Mouse (Mus musculus) ES-E14 (cell line): ENCODE measurements around the gene Slc10a7. TPM values are rescaled to one million over a fixed set of nuclear protein-coding genes. Genes with fewer than 3 reads are reported as not detected.

Experiments used
- DNase-seq: peaks from one replicate; pipeline ENCODE4 v3.0.0-alpha.2; 2013; ENCODE audit warnings: low read depth, low spot score
- H3K27ac ChIP-seq: 2 replicates; pipeline ENCODE4 v1.5.1; 2012; ENCODE audit warnings: low read depth, mild to moderate bottlenecking, low read length, moderate library complexity, mixed read lengths; ENCODE audit not compliant: poor library complexity, insufficient read depth, severe bottlenecking
- H3K36me3 ChIP-seq: 2 replicates; pipeline ENCODE4 v1.6.1; 2012; ENCODE audit warnings: mild to moderate bottlenecking, low read length, moderate library complexity, mixed read lengths; ENCODE audit not compliant: control insufficient read depth, poor library complexity, insufficient read depth, severe bottlenecking
- H3K4me1 ChIP-seq, 2 experiments: fragments of 150-350 bp in 1 of 2; sonication (generic) in 1 of 2; 2 replicates each; pipeline ENCODE4 v1.6.1; 2012; ENCODE audit warnings: low read length in 2 of 2, mild to moderate bottlenecking in 1 of 2, mixed read lengths in 1 of 2; ENCODE audit not compliant: control insufficient read depth in 2 of 2, insufficient read depth in 2 of 2, poor library complexity in 1 of 2
- H3K4me3 ChIP-seq, 2 experiments: fragments of 150-350 bp in 1 of 2; sonication (generic) in 1 of 2; 2 replicates each; pipeline ENCODE4 v1.5.1; 2012; ENCODE audit warnings: low read length in 2 of 2, low read depth in 1 of 2, mild to moderate bottlenecking in 1 of 2, mixed read lengths in 1 of 2; ENCODE audit not compliant: insufficient read depth in 1 of 2, poor library complexity in 1 of 2, severe bottlenecking in 1 of 2
- H3K9ac ChIP-seq: 2 replicates; pipeline ENCODE4 v1.6.1; 2012; ENCODE audit warnings: low read depth, mild to moderate bottlenecking, low read length, mixed read lengths; ENCODE audit not compliant: poor library complexity, insufficient read depth, severe bottlenecking
- H3K9me3 ChIP-seq: fragments of 150-350 bp; sonication (generic); 2 replicates; pipeline ENCODE4 v1.6.1; 2012; ENCODE audit warnings: low read depth, mild to moderate bottlenecking, low read length; ENCODE audit not compliant: control insufficient read depth, insufficient read depth
- CHD2 ChIP-seq: IDR thresholded peaks from 2 replicates; pipeline ENCODE4 v1.6.1; 2014; ENCODE audit warnings: mild to moderate bottlenecking, low read depth, low read length, inconsistent platforms
- HCFC1 ChIP-seq: IDR thresholded peaks from 2 replicates; pipeline ENCODE4 v1.6.1; 2012; ENCODE audit warnings: low read length, inconsistent platforms, borderline replicate concordance; ENCODE audit not compliant: insufficient read depth
- MAFK ChIP-seq: IDR thresholded peaks from 2 replicates; pipeline ENCODE4 v1.6.1; 2014; ENCODE audit warnings: mild to moderate bottlenecking, low read depth, low read length, inconsistent platforms; ENCODE audit not compliant: insufficient read depth
- ZC3H11A ChIP-seq: IDR thresholded peaks from 2 replicates; pipeline ENCODE4 v1.6.1; 2012; ENCODE audit warnings: low read depth, mild to moderate bottlenecking, inconsistent platforms, low read length, borderline replicate concordance
- ZNF384 ChIP-seq: IDR thresholded peaks from 2 replicates; pipeline ENCODE4 v1.6.1; 2012; ENCODE audit warnings: low read depth, low read length, inconsistent platforms
- in situ Hi-C, 2 experiments: fragments of 600-800 bp; cut with MboI; formaldehyde crosslinking; loops; one replicate each; pipeline ENCODE4 v1.15.1; 2025; ENCODE audit warnings: low sequenced_read_pairs in 2 of 2, inconsistent platforms in 1 of 2; ENCODE audit not compliant: unreplicated experiment in 2 of 2
- total RNA-seq: library from RNA; depleted of rRNA; stranded (reverse); fragments of 300-350 nt; gene quantifications from 2 replicates; pipeline ENCODE4 v1.2.3, GENCODE M21; 2012

Slc10a7 gene
- total RNA-seq, 1 experiment: 30.5 TPM

- TF ChIP-seq ZNF384: no peak
- TF ChIP-seq HCFC1: no peak
- TF ChIP-seq ZC3H11A: no peak
- TF ChIP-seq MAFK: no peak
- TF ChIP-seq CHD2: no peak
- in situ Hi-C loops: no loop called here
Measured at GRCm38 (mm10) chr8:78574207-78574606, 65.1 kb downstream of the Slc10a7 start.

DNA sequence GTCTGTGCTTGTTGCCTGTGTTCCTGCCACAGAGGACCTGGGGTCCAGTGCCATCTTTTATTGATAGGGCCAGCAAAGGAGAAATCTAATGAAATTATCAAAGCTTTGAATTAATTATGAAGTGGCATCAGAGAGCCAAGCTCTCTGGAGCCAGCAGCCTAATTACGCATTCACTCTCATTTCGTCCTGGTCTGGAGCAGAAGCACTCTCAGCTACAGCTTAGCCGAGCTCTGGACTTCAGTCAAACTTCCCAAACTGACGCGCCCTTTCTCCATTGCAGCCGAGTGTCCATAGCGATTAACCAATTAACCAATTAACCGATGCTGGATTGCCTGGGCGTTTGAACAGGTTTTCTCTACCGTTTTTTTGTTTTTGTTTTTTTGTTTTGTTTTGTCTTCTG lies 68.4 kb downstream of the Slc10a7 start:
- Histone ChIP-seq H3K9me3 (no peaks in the 10 kb centered on the region), H3K27ac (no peak overlapping the region), H3K4me3 (no peak overlapping the region), H3K9ac (no peak overlapping the region), H3K4me1 (peaks cover 3 to 7% of the 10 kb centered on the region in 2 experiments; a peak in 2 of 4 replicates), H3K36me3 (peaks cover 7% of the 10 kb centered on the region; the same call in 1 of the 2 replicates)
- in situ Hi-C loops: no loop called here
- no peak for DNase-seq
- TF ChIP-seq HCFC1 (no peak), ZNF384 (no peak), ZC3H11A (no peak), CHD2 (no peak), MAFK (no peak)

More at GRCm38 (mm10) chr8:78574207-78574606, 65.1 kb downstream of the Slc10a7 start:
- Histone ChIP-seq H3K4me3 (no peak overlapping the region), H3K9ac (no peak overlapping the region), H3K4me1 (peaks cover 3 to 7% of the 10 kb centered on the region in 2 experiments; a peak in 2 of 4 replicates), H3K27ac (no peak overlapping the region), H3K9me3 (no peaks in the 10 kb centered on the region), H3K36me3 (peaks cover 7% of the 10 kb centered on the region; the same call in 1 of the 2 replicates)
- no peak for DNase-seq

DNA sequence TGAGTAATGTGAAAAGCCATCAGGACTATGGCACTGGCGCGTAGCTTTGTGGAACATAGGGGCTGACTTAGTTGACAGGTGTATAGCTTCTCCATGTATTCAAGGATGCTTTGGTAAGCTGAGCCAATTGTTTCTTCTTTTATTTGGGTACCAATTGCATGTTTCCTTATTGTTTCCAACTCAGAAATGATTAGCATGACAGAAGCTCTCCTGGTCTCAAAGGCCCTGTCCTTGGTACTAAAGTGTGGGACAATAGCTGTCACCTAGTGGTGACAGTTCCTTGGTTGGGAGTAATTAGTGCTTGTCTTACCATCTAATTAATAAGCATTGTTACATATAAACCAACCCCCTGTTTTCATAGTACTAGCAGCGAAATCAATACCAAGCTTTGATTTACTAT lies 68.9 kb downstream of the Slc10a7 start:
- H3K9ac ChIP-seq: no peak overlapping the region
- H3K4me3 ChIP-seq: no peak overlapping the region
- in situ Hi-C loops: no loop called here
- TF ChIP-seq MAFK (no peak), CHD2 (no peak), HCFC1 (no peak)
- no peaks in the 10 kb centered on the region for H3K9me3 ChIP-seq
- H3K27ac ChIP-seq: no peak overlapping the region
- H3K4me1 ChIP-seq: peaks cover 3 to 5% of the 10 kb centered on the region in 2 experiments; a peak in 2 of 4 replicates
- H3K36me3 ChIP-seq: peaks cover 7% of the 10 kb centered on the region; the same call in 1 of the 2 replicates
- DNase-seq: no peak

GRCm38 (mm10) chr8:78584011-78584776 lies 75.0 kb downstream of the Slc10a7 start:
- H3K4me3 ChIP-seq: no peak overlapping the region
- H3K9me3 ChIP-seq: no peaks in the 10 kb centered on the region
- peaks cover 3% of the 10 kb centered on the region in 2 experiments; a peak in 2 of 4 replicates for H3K4me1 ChIP-seq
- in situ Hi-C loops: no loop called here
- TF ChIP-seq HCFC1 (no peak), MAFK (no peak), ZC3H11A (no peak), CHD2 (no peak), ZNF384 (no peak)
- H3K27ac ChIP-seq: peak overlapping the region; percentile 87
- no peaks in the 10 kb centered on the region; the same call in none of the 2 replicates for H3K36me3 ChIP-seq
- 0 out of 2 replicates have a peak overlapping the region, but pooled peaks have one; percentile 14 for H3K9ac ChIP-seq
- peak; percentile 48 for DNase-seq
